Mouse (Mus musculus) T-cell, adult 66 days (primary cell): ENCODE measurements around the gene Fam92a. TPM values are rescaled to one million over a fixed set of nuclear protein-coding genes. Genes with fewer than 3 reads are reported as not detected.

Experiments used
- total RNA-seq, 2 experiments: library from RNA; stranded (reverse); gene quantifications; 3 replicates in 1 of 2; 4 replicates in 1 of 2; pipeline ENCODE4 v1.2.4; 2023

Gene Fam92a
- total RNA-seq, result 10 to 100 TPM in 1 of 2 experiments, 1 to 10 TPM in 1; 9.6 to 11.9 TPM

GRCm38 (mm10) chr4:12171318-12172091 lies at the start of gene Fam92a:
Fam92a (minus strand) TSS chr4:12172015.

GRCm38 (mm10) chr4:12140141-12140567 lies 31.7 kb downstream of the Fam92a start, which contains the start of gene Rbm12b1:
Rbm12b1 (plus strand) TSS chr4:12140264.

Other genes starting within 250 kb of the Fam92a start
- gene Gm10604, start 190.8 kb downstream of the Fam92a start, total RNA-seq, result not detected
- 10 to 100 TPM; 26.2 to 31.6 TPM for gene Rbm12b2, start 82.6 kb downstream of the Fam92a start, total RNA-seq
- gene Rbm12b1, start 31.8 kb downstream of the Fam92a start, total RNA-seq, result 10 to 100 TPM; 18.2 to 30.7 TPM